Mouse (Mus musculus): ENCODE measurements at regions not wholly inside any gene's neighbourhood (a gene's known extent, or its start where the extent isn't known, plus 50 kb on each side); places are given as distances from the start of the nearest gene placed in this dataset.
"Not testable (repeated sequence)": the region's sequence is repeated elsewhere in the genome, so short reads cannot be mapped to it uniquely, and the experiment has no call there.

- not testable (repeated sequence) for TF ChIP-seq POLR2A (IDR thresholded peaks at IDR 0.05; ENCODE audit: low read depth, low read length); CTCF (IDR thresholded peaks at IDR 0.05; ENCODE audit: extremely low read depth, insufficient read length, insufficient replicate concordance, low read depth, low read length)
These were observed 233.2 kb downstream of the Samd9l start for GRCm38 (mm10) chr6:3166149-3166548.

Data from small intestine, adult 2 months (tissue).